Mouse (Mus musculus) forebrain, embryonic 11.5 days (tissue): ENCODE measurements around the gene Selenot. TPM values are rescaled to one million over a fixed set of nuclear protein-coding genes. Genes with fewer than 3 reads are reported as not detected.

Experiments
- ATAC-seq: fragments of 200-750 bp; cut with Nextera tagmentation; replicated peaks from 2 replicates; pipeline ENCODE4 v1.8.0; 2017; ENCODE audit warnings: moderate TSS enrichment; ENCODE audit not compliant: low FRiP score
- DNase-seq: peaks from one replicate; pipeline ENCODE4 v3.0.0-alpha.2; 2017; ENCODE audit warnings: low spot score
- H3K27ac ChIP-seq: fragments of 300-500 bp; sonication (generic); 2 replicates; pipeline ENCODE4 v1.5.1; 2014; ENCODE audit warnings: low read depth, low read length
- H3K27me3 ChIP-seq: fragments of 300-500 bp; sonication (generic); 2 replicates; pipeline ENCODE4 v1.6.1; 2014; ENCODE audit warnings: mild to moderate bottlenecking, low read length, mixed read lengths; ENCODE audit not compliant: control insufficient read depth, insufficient read depth
- H3K36me3 ChIP-seq: fragments of 300-500 bp; sonication (generic); 2 replicates; pipeline ENCODE4 v1.6.1; 2014; ENCODE audit warnings: mild to moderate bottlenecking, low read length, moderate library complexity, mixed read lengths; ENCODE audit not compliant: control insufficient read depth, insufficient read depth
- H3K4me1 ChIP-seq: fragments of 300-500 bp; sonication (generic); replicated peaks from 2 replicates; pipeline ENCODE4 v1.6.1; 2014; ENCODE audit warnings: low read length, mixed read lengths; ENCODE audit not compliant: control insufficient read depth, insufficient read depth
- H3K4me2 ChIP-seq: fragments of 300-500 bp; sonication (generic); 2 replicates; pipeline ENCODE4 v1.6.1; 2014; ENCODE audit warnings: low read depth, mild to moderate bottlenecking, low read length, moderate library complexity, mixed read lengths; ENCODE audit not compliant: severe bottlenecking
- H3K4me3 ChIP-seq: fragments of 300-500 bp; sonication (generic); 2 replicates; pipeline ENCODE4 v1.5.1; 2014; ENCODE audit warnings: low read depth, low read length
- H3K9ac ChIP-seq: fragments of 300-500 bp; sonication (generic); 2 replicates; pipeline ENCODE4 v1.6.1; 2014; ENCODE audit warnings: low read length
- H3K9me3 ChIP-seq: fragments of 300-500 bp; sonication (generic); 2 replicates; pipeline ENCODE4 v1.6.1; 2016; ENCODE audit warnings: low read length, mixed read lengths; ENCODE audit not compliant: control insufficient read depth
- WGBS: fragments of 180-500 bp; shearing (Covaris S2); extraction: QIAGEN DNeasy Blood & Tissue Kit; methylation state at CpG from one replicate; pipeline ENCODE4 v1.1.7; 2014; 5-methylcytosine and 5-hydroxymethylcytosine counted together
- polyA plus RNA-seq: library from polyadenylated mRNA; unstranded; fragments of >200 nt; fragmentation: Nextera tagmentation; extraction: Ambion mirVana; gene quantifications from 2 replicates; pipeline ENCODE4 v1.2.1, GENCODE M21; 2014

The Selenot gene
- polyA plus RNA-seq = 23.8 and 26.7 TPM in 2 replicates

DNA sequence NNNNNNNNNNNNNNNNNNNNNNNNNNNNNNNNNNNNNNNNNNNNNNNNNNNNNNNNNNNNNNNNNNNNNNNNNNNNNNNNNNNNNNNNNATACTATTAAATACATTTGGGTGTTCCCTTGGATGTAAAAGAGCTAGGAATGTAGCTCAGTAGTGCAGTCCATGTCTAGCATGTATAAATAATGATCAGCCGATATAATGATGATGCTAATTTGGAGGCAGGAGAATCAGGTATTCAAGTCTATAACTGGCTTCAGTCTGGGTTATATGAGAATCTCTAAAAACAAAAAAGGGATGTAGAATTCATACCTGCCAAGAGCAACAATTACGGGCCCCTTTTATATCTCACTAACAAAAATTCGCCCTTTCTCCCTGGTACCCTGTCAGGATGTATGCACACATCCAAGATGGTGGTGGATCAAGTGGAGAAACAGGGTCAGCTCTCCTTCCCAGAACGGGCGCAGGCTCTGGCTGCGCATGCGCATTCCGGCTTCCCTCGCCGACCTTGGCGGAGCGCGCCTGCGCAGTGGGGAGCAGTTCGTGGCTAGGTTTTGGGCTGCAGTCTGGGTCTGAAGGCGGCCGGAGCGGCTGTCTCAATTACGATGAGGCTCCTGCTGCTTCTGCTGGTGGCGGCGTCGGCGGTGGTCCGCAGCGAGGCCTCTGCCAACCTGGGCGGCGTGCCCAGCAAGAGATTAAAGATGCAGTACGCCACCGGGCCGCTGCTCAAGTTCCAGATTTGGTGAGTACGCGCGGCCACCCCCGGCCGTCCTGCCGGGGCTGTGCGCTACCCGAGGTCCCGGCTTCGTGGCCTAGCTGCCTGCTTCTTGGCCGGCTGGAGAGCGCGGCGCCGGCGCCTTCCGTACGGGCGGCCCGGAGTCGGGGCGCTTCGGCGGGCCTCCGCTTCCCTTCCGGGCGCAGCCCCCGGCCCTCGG lies at the start of gene Selenot:
Gene Selenot (plus strand): TSS at position 500 of the 930 bp plus-strand sequence.
- 2% methylated on average over 57 of the region's 59 CpGs for WGBS
- DNase-seq = peak; percentile 99
- no peaks in the 10 kb centered on the region for H3K27me3 ChIP-seq

DNA sequence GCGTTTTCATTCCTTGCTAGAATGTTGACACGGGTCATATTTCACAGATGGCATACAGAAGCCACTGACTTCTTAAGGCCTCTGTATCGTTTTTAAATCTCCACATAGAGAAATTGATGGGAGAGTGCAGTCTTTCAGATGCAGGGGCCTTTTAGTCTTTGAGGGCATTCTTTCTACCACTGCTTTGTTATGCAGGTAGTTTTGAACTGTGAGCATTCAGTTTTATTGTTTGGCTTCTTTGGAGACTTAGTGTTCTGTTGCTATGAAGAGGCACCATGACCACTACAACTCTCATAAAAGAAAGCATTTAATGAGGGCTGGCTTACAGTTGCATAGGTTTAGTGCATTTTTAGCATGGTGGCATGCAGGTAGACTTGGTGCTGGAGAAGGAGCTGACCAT lies 39.9 kb upstream of the Selenot start:
- H3K4me1 ChIP-seq = no peaks in the 10 kb centered on the region
- no peak overlapping the region for H3K27ac ChIP-seq
- no peak overlapping the region for H3K4me2 ChIP-seq
- no peaks in the 10 kb centered on the region for H3K27me3 ChIP-seq
- peaks cover 3% of the 10 kb centered on the region; the same call in 1 of the 2 replicates for H3K36me3 ChIP-seq
- no peak for ATAC-seq
- H3K9me3 ChIP-seq = no peaks in the 10 kb centered on the region
- 93% methylated on average over 3 of the region's 3 CpGs for WGBS
- no peak overlapping the region for H3K9ac ChIP-seq
- DNase-seq = no peak
- no peak overlapping the region for H3K4me3 ChIP-seq

More for the DNA sequence above, at the start of gene Selenot:
- Histone ChIP-seq H3K9ac (peak within 1 kb of the TSS; percentile 98), H3K27ac (peak within 1 kb of the TSS; percentile 98), H3K9me3 (no peaks in the 10 kb centered on the region), H3K4me2 (peak within 1 kb of the TSS; percentile 57), H3K4me3 (peak within 1 kb of the TSS; percentile 89), H3K36me3 (peaks cover 4% of the 10 kb centered on the region; the same call in 1 of the 2 replicates), H3K4me1 (no peaks in the 10 kb centered on the region)
- ATAC-seq = peak; percentile 94

DNA sequence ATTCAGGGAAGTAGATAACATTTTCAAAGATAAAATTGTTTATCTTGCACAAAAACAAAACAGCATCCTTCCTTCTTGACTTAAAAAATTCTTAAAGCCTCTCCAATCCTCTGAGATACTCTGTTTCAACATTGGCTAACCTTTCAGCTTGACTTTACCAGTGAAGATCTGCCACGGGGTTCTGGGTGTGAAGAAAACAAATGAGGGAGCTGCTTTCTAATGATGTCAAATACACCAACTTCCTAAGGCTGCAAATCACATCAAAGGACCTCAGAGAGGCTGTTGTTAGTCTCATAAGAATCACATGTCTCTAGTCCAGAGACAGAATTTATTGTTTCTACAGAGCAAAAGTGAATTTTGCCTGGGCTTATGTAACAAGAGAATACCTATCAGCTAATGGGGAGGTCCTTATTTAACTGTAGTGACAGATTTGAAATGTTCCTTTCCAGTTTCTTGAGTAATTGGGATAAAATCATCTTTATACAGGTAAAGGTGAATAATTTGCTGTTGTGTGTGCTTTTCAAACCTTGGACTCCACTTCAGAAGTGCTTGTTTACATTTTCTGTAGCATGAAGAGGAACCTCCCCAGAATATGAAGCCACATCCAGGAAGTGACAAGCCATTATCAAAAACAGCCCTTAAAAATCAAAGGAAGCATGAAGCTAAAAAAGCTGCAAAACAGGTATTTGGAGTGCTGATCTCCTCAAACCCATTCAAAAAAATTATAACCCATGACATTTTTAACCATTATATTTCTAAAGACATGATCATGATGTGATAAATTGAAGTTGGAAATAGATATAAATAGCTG lies 24.2 kb upstream of the Selenot start:
- H3K9ac ChIP-seq = no peak overlapping the region
- no peak overlapping the region for H3K4me2 ChIP-seq
- ATAC-seq = no peak
- H3K27me3 ChIP-seq = no peaks in the 10 kb centered on the region
- no peak overlapping the region for H3K27ac ChIP-seq
- no peaks in the 10 kb centered on the region for H3K9me3 ChIP-seq
- DNase-seq = no peak
- WGBS = 93% methylated on average over 1 of the region's 1 CpGs
- no peaks in the 10 kb centered on the region for H3K4me1 ChIP-seq
- H3K36me3 ChIP-seq = peaks cover 2% of the 10 kb centered on the region; the same call in 1 of the 2 replicates
- H3K4me3 ChIP-seq = no peak overlapping the region

DNA sequence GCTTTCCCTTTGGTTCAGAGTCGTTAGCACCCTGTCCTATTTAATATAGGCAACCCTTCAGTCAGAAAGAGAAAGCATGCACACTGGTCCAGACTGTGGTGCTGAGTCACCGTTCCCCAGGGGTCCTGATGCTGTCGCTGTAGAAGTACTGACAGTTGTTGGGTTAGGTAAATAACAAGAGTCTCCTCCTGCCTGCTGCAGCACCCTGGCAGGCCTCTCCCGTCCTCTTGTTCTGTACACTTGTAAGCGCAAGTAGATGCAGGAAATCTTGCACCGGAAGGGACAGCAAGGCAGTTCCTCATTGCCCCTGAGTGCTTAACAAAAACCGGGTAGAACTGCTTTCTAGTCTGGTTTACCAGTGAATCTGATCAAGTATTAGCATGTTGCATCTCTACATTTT lies 19.8 kb upstream of the Selenot start:
- no peak overlapping the region for H3K9ac ChIP-seq
- DNase-seq (no peak), ATAC-seq (no peak)
- no peaks in the 10 kb centered on the region for H3K27me3 ChIP-seq
- H3K36me3 ChIP-seq = no peaks in the 10 kb centered on the region
- H3K4me1 ChIP-seq = no peaks in the 10 kb centered on the region
- 91% methylated on average over 7 of the region's 7 CpGs for WGBS
- H3K9me3 ChIP-seq = no peaks in the 10 kb centered on the region
- no peak overlapping the region for H3K27ac ChIP-seq
- no peak overlapping the region for H3K4me3 ChIP-seq
- H3K4me2 ChIP-seq = no peak overlapping the region

- WGBS = 26% methylated on average over 2 of the region's 2 CpGs
- Histone ChIP-seq H3K36me3 (no peaks in the 10 kb centered on the region), H3K4me3 (no peak overlapping the region), H3K9ac (no peak overlapping the region), H3K27me3 (no peaks in the 10 kb centered on the region), H3K27ac (no peak overlapping the region), H3K4me2 (no peak overlapping the region), H3K9me3 (no peaks in the 10 kb centered on the region), H3K4me1 (no peaks in the 10 kb centered on the region)
- DNase-seq = no peak
- ATAC-seq = no peak
Observed at GRCm38 (mm10) chr3:58559887-58560286, 16.5 kb upstream of the Selenot start.

DNA sequence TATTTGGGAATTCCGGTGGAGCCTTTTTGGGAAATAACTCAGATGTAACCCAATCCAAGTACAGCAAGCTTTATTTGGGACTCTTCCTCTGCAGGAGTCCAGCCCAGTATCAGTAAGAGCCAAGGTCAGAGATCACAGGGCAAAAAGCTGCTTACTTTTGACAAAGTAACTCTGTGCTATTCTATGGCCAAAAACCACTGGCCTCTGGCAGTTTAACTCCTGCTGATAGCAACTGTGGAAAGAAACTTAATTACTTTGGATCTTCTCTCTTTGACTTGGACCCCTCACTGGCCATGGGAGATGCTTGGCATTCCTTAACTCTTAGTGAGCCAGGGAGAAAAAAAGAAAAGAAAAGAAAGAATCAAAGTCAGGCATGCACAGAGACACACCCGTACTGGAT lies 15.0 kb upstream of the Selenot start:
- Histone ChIP-seq H3K4me3 (no peak overlapping the region), H3K4me1 (no peaks in the 10 kb centered on the region), H3K27me3 (no peaks in the 10 kb centered on the region), H3K4me2 (no peak overlapping the region), H3K9me3 (no peaks in the 10 kb centered on the region), H3K9ac (no peak overlapping the region), H3K36me3 (no peaks in the 10 kb centered on the region), H3K27ac (no peak overlapping the region)
- DNase-seq (no peak), ATAC-seq (no peak)
- WGBS = 19% methylated on average over 2 of the region's 2 CpGs

GRCm38 (mm10) chr3:58570821-58571220 lies 5.6 kb upstream of the Selenot start:
- no peak overlapping the region for H3K4me3 ChIP-seq
- DNase-seq (no peak), ATAC-seq (no peak)
- no peaks in the 10 kb centered on the region for H3K36me3 ChIP-seq
- H3K27me3 ChIP-seq = no peaks in the 10 kb centered on the region
- no peaks in the 10 kb centered on the region for H3K4me1 ChIP-seq
- H3K27ac ChIP-seq = no peak overlapping the region
- H3K9ac ChIP-seq = no peak overlapping the region
- WGBS = 88% methylated on average over 3 of the region's 3 CpGs
- no peaks in the 10 kb centered on the region for H3K9me3 ChIP-seq
- no peak overlapping the region for H3K4me2 ChIP-seq

GRCm38 (mm10) chr3:58577067-58577503 lies 649 bp downstream of the Selenot start:
- Histone ChIP-seq H3K9me3 (no peaks in the 10 kb centered on the region), H3K9ac (peak overlapping the region; percentile 98), H3K4me2 (peak overlapping the region; percentile 57), H3K4me1 (no peaks in the 10 kb centered on the region), H3K36me3 (peaks cover 4% of the 10 kb centered on the region; the same call in 1 of the 2 replicates), H3K4me3 (peak overlapping the region; percentile 89), H3K27me3 (no peaks in the 10 kb centered on the region), H3K27ac (peak overlapping the region; percentile 98)
- ATAC-seq = peak; percentile 79
- 0% methylated on average over 36 of the region's 36 CpGs for WGBS
- DNase-seq = no peak
